Mouse (Mus musculus): Measurements from ENCODE around the gene Gm20498.

Gm20498 gene

DNA sequence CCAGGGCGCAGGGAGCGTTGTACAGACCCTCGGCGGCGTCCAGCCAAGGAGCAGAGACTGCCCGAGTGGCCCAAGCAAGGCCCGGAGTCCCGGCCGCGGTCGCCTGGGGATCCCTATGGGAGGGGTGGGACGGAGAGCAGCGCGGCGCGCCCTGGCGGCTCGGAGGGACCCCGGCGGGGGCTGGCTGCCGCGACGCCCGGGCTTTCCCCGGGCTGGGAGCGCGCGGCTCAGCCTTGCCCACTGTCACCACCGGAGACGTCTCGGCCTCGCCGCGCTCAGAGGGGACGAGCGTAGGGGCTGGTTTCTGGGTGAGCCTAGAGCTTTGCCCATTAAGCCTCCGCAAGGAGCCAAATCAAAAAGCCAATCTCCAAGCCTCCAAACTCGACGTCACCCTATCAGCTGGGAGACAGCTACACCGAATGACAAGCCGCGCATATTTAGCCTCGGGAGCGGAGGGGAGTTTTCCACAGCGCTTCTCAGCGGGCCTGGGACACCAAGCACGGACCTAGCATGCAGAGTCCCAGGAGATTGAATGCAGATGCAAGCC is 199.8 kb downstream of the Gm20498 start, which contains the start of gene Slc8a3:
TSS of gene Slc8a3 (minus strand) at position 306 of the 547 bp plus-strand sequence.
- no peak for DNase-seq (ENCODE audit: low read depth)

DNA sequence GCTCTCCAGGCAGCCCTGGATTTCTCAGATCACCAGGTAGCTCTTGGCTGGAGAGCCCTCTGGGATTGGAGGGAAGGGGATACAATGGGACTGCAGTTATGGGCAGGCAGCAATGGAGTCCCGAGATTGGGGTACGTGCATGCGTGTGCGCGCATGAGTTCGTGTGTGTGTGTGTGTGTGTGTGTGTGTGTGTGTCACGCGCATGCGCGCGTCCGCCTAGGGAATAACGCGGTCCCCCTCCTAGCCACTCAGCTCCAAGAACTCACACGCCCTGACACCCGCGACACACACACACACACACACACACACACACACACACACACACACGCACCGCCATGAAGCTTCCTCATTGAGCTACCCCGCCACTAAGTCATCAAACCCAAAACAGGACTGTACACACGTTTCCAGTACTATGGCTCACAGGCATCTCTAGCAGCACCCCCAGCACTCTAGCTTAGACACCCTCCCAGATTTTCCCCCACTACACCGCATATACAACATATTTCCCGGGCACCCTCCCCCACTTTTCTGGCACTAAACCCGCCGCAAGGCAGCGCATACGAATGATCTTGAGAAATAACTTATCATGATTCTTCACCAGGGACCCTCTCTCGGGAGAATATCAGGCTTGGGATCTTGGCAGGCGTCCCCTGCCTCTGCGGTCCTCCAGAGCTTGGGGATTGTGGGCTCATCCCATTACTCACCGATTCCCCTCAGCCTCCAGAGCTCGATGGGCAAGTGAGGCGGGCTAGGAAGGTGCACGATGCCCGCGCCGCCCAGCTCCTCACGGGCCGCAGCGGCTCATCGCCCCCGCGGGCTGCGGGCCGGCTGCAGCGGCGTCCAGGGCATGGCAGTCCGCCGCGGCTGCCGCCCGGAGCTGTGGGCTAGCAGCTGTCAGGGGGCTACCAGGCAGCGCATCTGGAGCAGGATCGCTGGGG is 200.5 kb downstream of the Gm20498 start:
- no peak for DNase-seq (ENCODE audit: low read depth)

DNA sequence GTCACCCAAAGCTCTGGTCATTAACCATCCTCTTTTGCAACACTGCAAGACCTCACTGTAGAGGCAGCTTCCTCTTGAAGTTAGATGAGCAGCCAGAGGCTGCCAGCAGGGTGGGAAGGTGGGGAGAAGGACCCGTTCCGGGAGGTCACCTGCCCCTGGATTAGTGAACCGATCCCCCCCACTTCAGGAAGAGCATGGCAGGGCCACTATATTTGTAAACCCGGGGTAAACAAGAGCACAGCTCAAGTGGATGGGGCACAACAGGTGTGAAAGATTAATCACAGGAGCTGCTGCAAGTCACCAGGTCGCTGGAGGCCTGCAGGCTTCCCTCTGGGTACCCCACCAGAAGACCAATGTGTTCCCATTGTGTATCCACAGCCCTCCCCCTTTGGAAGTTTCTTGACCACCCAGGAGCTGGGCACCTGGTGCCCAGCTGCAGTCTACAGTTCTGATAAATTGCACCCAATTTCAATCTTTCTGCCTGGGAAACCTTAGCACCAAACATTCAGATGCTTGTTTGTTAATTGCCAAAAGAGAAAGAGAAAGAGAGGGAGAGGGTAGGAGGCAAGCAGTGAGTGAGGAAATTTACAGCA is 201.6 kb downstream of the Gm20498 start:
- no peak for DNase-seq (ENCODE audit: low read depth)

DNA sequence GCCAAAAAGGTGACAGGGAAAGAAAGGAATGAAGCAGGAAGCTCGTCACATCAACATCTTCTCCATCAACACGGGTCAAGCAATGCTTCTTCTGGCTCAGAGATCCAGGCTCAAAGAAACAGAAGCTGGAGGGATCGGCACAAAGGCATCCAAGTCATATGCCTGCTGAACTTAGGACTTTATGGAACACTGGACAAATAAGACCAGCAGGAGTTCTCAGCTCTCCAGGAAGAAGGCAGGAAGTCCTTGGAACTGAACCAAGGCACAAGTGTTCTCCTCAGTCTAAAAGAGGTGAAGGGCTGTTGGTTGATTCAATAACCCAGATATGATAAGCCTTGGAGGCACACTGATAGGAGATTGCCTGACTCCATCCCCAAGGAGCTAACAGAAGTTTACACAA is 207.7 kb downstream of the Gm20498 start:
- no peak for DNase-seq (ENCODE audit: low read depth)

DNA sequence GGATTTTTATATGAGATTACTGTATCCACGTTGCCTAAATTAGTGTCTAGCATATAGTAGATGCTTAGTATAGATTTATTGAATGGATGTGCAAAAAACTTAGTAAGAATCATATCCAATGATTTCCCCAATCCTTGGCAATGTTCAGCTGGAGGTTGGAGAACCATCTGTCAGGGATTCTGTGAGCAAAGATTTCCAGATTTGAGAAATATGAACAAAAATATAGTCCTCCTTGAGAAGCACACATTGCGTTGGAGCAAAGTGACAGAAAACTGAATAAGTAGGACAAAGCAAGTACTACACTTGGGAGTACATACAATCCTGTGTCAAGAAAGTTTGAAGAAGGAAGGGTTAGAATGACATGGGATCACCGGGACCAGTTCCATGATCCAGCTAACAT is 208.6 kb downstream of the Gm20498 start:
- DNase-seq (ENCODE audit: low read depth), result no peak

DNA sequence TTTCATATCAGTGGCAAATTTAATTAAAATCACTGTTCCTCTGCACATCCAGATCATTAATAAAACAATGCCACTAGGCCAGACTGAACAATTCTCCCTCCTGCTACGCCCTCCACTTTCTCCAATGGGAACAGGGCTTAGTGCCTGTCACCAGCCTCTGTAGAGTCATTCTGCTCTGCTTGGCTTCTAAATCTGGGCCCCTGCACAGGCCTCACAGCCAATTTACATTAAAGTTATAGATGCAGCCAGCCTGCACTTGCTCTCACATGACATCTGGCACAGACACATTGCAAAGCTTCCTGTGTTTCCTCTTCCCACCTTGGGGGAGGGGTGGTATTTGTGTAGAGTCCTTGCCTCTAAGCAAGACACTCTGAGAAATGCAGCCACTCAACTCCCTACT is 211.7 kb downstream of the Gm20498 start:
- DNase-seq (ENCODE audit: low read depth), result no peak

DNA sequence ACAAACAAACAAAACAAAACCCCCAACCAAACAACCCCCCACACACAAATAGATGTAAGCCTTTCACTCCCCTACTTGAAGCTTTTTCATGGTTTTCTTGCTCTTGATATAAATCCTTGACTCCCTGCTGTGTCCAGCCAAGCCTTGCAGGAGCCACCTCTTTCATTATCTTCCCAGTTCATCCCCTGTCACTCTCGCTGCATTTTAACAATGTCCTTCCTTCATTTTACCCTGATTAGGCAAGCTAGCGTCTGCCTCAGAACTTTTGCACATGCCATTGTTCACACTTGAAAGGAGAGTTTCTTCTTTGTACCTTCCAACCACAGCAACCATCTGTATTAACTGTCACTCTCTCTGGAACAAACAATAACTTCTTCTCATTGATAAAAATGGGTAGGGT is 214.9 kb downstream of the Gm20498 start:
- no peak for DNase-seq (ENCODE audit: low read depth)

DNA sequence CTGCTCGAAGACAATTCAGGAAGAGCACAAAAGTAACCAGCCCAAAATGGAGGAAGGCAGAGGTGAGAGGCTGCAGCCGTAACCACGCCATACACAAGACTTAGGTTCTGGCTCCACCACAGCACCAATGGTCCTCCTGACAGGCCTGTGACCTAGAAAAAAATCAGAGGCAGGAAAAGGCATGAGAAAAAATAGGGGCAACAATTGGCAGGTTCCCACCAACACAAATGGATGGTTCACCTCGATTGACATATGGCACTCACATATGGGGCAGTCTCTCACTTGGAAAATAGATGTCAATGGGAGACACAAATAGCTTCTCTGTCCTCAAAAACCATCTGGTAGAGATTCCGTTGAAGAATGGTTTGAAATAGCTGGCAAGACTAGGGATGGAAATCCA is 216.8 kb downstream of the Gm20498 start:
- DNase-seq (ENCODE audit: low read depth), result no peak

Measured in 416B (cell line).